Mouse (Mus musculus) Muller cell, postnatal 12 days (primary cell): ENCODE results near the gene AY358078.
"Not testable (repeated sequence)": the region's sequence is repeated elsewhere in the genome, so short reads cannot be mapped to it uniquely, and the experiment has no call there.

Experiments used
- DNase-seq: peaks from one replicate; pipeline ENCODE4 v3.0.0-alpha.2; 2015; ENCODE audit errors: inconsistent ontology term

AY358078 gene

DNA sequence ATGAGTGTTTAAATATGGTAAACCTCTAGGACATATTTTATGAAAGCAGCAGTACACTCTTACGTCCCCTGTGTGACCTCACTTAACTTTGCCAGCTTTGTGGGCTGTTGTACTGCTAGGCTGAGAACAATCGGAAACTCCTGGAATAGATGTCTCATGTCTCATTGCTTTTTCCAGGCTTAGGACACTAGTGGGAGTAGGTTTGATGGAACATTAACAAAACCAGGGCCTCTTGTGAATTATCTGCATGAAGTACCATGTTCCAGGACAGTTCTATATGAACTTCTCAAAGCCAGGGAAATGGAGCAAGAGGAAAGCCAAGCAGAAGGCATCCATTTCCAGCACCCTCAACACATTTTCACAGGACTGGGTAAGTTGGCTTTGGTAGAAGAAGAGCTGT, at the start of gene AY358078:
Gene AY358078 (plus strand): TSS at position 301 of the 400 bp plus-strand sequence.
- DNase-seq = no peak

DNA sequence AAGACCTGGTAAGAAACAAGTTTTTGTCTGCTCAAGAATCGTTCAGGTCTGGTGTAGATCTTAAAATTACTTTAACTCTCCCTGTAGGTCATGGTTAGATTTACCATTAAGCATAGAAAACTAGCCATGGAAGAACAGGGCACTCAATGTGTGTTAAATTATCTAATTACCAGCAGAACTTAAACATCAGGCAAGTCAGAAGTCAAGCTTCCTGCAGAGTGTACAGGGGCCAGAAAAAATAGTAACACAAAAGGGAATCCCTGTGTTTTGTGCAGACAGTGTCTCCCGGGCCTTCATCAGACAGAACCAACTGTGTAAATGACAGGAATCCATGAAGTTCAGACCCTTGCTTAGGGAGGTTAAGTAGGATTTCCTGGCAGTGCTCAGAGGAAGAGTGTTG, 43.9 kb upstream of the AY358078 start:
- DNase-seq = no peak

GRCm38 (mm10) chr14:51771378-51771777, 28.5 kb upstream of the AY358078 start:
- not testable (repeated sequence) for DNase-seq

GRCm38 (mm10) chr14:51773490-51773889, 26.4 kb upstream of the AY358078 start, which contains the start of gene Ang4:
Ang4 (minus strand) TSS chr14:51773590.
- DNase-seq = no peak

- peak; percentile 69 for DNase-seq
Measured at GRCm38 (mm10) chr14:51777791-51778190, 22.1 kb upstream of the AY358078 start.

GRCm38 (mm10) chr14:51778865-51779481, 20.9 kb upstream of the AY358078 start:
- DNase-seq = peak; percentile 58

GRCm38 (mm10) chr14:51786335-51786734, 13.5 kb upstream of the AY358078 start:
- DNase-seq = no peak

GRCm38 (mm10) chr14:51787061-51787460, 12.8 kb upstream of the AY358078 start:
- no peak for DNase-seq

DNA sequence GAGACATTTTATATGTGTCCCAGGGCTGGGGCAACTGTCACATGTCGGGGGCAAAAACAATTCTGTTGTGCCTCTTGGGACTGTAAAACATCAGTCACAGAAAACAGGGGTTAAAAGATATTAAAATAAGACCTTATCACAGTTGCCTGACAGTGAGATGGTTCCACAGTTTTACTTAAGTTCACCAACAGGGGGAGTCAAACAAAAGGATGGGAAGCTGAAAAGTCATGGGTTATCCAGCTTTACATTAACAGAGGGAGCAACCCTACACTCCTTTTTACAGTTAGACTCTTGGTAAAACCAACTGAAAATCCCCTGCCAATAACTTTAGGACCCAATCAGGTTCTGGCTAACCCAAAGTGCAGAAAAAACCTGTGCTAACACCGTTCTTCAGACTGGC, 10.7 kb upstream of the AY358078 start:
- no peak for DNase-seq

- no peak for DNase-seq
Measured at GRCm38 (mm10) chr14:51794106-51794505, 5.7 kb upstream of the AY358078 start.

- DNase-seq = no peak
Measured at GRCm38 (mm10) chr14:51826625-51827024, 26.8 kb downstream of the AY358078 start.

- not testable (repeated sequence) for DNase-seq
Measured at GRCm38 (mm10) chr14:51827842-51828241, 28.0 kb downstream of the AY358078 start.

DNA sequence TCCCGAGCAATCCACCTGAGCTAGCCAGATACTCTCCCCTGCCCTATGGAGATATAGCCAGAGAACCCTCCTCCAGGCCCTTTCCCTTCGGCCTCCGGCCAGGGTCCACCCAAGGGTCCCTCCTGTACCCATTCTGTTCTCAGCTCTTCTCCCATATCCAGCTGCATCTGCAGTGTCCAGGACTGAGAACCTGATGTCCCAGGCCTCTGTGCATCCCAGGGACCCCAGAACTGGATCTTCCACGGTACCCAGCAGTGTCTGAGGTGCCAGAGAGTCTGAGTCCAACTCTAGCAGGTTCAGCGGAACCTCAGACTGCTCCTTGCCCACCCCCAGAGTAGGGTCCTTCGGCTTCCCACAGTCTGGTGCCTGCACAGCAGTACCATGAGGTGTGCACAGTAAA, 29.3 kb downstream of the AY358078 start:
- DNase-seq = no peak

GRCm38 (mm10) chr14:51838480-51838879, 38.6 kb downstream of the AY358078 start:
- DNase-seq = not testable (repeated sequence)

- DNase-seq = peak; percentile 14
Measured at GRCm38 (mm10) chr14:51842250-51842649, 42.4 kb downstream of the AY358078 start.

DNA sequence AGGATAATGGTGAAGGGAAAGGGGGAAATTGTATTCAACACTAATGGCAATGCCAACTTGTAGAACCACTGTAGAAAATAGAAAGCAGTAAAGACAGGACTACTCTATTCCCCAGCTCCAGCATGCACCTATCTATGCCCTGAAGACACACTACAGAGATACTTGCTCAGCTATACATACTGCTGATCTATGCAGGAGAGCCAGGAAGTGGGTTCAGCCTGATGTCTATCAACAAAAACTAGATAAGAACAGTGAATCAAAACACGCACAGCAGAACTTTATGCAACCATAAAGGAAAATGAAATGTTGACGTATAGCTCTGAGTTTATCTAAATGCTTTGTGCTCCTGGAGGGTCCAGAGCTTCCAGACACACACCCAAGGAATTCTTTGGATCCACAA, 42.9 kb downstream of the AY358078 start:
- DNase-seq = no peak

DNA sequence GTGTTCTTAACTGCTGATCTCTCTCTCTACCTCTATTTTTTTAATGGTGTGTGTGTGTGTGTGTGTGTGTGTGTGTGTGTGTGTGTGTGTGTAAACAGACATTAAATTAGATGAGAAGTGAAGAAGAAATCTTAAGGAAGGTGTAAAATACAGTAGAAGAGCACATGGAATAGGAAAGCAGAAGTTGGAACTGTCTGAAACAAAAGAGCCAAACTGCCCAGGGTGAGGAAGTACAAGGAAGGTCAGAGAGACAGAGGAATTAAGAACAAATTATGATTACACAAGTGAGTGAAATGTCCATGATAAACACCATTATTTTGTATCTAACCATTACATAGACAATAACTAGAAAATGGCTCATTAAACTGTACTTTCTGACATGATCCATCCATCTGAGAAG, 44.0 kb downstream of the AY358078 start:
- DNase-seq = no peak

- DNase-seq = no peak
Measured at GRCm38 (mm10) chr14:51846566-51846965, 46.7 kb downstream of the AY358078 start.

- not testable (repeated sequence) for DNase-seq
Measured at GRCm38 (mm10) chr14:51851006-51851405, 51.2 kb downstream of the AY358078 start.

- no peak for DNase-seq
Measured at GRCm38 (mm10) chr14:51853399-51853798, 53.6 kb downstream of the AY358078 start, which contains the start of gene Ear6. Ear6 (plus strand) TSS chr14:51853699.

DNA sequence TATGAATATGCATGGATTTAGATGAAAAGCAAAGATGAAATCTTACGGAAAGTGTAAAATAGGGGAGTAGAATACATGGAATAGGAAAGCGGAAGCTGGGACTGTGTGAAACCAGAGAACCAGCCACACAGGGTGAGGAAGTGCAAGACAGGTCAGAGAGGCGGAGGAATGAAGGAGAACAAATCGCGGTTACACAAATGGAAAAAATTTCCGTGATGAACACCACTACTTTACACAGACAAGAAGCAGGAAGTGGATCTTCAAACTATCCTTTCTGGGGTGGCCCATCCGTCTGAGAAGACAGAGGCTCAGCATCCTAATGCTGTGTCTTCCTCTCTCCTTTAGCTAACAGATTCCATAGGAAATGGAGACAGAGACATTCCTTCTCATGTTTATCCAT, 55.4 kb downstream of the AY358078 start:
- not testable (repeated sequence) for DNase-seq

GRCm38 (mm10) chr14:51863603-51864002, 63.8 kb downstream of the AY358078 start:
- DNase-seq = not testable (repeated sequence)

GRCm38 (mm10) chr14:51870756-51871155, 70.9 kb downstream of the AY358078 start:
- DNase-seq = peak; percentile 6

DNA sequence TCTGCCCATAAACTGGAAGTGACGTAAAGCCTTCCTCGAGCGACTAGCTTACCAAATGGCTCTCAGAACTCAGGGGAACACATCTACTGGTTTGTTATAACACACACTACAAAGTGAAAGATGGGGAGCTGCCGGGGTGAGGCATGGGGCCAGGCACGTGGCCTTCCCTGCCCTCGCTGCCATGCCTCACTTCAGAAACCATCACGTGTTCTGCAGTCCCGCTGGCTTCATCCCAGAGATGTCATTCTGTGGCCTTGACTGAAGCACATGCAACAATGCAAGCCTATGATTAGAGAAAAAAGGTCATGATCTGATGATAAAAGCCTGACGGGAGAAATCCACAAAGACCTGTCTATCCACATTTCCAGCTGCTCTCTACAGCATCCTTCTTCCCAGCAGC, 71.9 kb downstream of the AY358078 start:
- DNase-seq = no peak
